Mouse (Mus musculus): Measurements from ENCODE around the gene Syn3.

GRCm38 (mm10) chr10:86069341-86069740, 429.4 kb downstream of the Syn3 start:
- no peak for TF ChIP-seq CTCF (IDR thresholded peaks at IDR 0.05; ENCODE audit: extremely low read depth, insufficient read length, insufficient replicate concordance, low read depth, low read length)
- no peak for TF ChIP-seq POLR2A (IDR thresholded peaks at IDR 0.05; ENCODE audit: low read depth, low read length)

Data from small intestine, adult 2 months (tissue).